Mouse (Mus musculus): ENCODE measurements around the gene Gabbr2. TPM values are rescaled to one million over a fixed set of nuclear protein-coding genes. Genes with fewer than 3 reads are reported as not detected.
A peak's percentile ranks its signal among the peaks of the same experiment; 100 is the strongest.

The Gabbr2 gene
- polyA plus RNA-seq, 1 experiment from 2014 or later, result 0.17 TPM

GRCm38 (mm10) chr4:46696467-46696866 lies 295.2 kb downstream of the Gabbr2 start:
- ATAC-seq, result no peak
- WGBS, result 81% methylated on average over 6 of the region's 6 CpGs

GRCm38 (mm10) chr4:46690565-46690964 lies 301.1 kb downstream of the Gabbr2 start:
- H3K4me3 ChIP-seq (ENCODE audit: low read length), result no peak overlapping the region
- ATAC-seq, result no peak
- no peaks in the 10 kb centered on the region for H3K36me3 ChIP-seq (ENCODE audit: control insufficient read depth, insufficient read depth, low read length)
- no peaks in the 10 kb centered on the region for H3K4me1 ChIP-seq (ENCODE audit: control insufficient read depth, insufficient read depth, low read length)
- H3K4me2 ChIP-seq (ENCODE audit: low read depth, low read length), result no peak overlapping the region
- no peaks in the 10 kb centered on the region for H3K9me3 ChIP-seq (ENCODE audit: control insufficient read depth, low read length)
- H3K27ac ChIP-seq (ENCODE audit: low read length), result no peak overlapping the region
- no peaks in the 10 kb centered on the region for H3K27me3 ChIP-seq (replicated peaks; ENCODE audit: control insufficient read depth, insufficient read depth, low read length)
- 82% methylated on average over 8 of the region's 8 CpGs for WGBS
- H3K9ac ChIP-seq (ENCODE audit: low read depth, low read length), result no peak overlapping the region

More at GRCm38 (mm10) chr4:46696467-46696866, 295.2 kb downstream of the Gabbr2 start:
- Histone ChIP-seq H3K9ac (ENCODE audit: low read depth, low read length) (no peak overlapping the region), H3K27ac (ENCODE audit: low read length) (no peak overlapping the region), H3K4me1 (ENCODE audit: control insufficient read depth, insufficient read depth, low read length) (no peaks in the 10 kb centered on the region), H3K27me3 (replicated peaks; ENCODE audit: control insufficient read depth, insufficient read depth, low read length) (no peaks in the 10 kb centered on the region), H3K9me3 (ENCODE audit: control insufficient read depth, low read length) (no peaks in the 10 kb centered on the region), H3K4me3 (ENCODE audit: low read length) (no peak overlapping the region), H3K4me2 (ENCODE audit: low read depth, low read length) (no peak overlapping the region), H3K36me3 (ENCODE audit: control insufficient read depth, insufficient read depth, low read length) (no peaks in the 10 kb centered on the region)

- WGBS, result 85% methylated on average over 8 of the region's 8 CpGs
- H3K4me3 ChIP-seq (ENCODE audit: low read length), result no peak overlapping the region
These were observed 301.7 kb downstream of the Gabbr2 start for GRCm38 (mm10) chr4:46690023-46690420.

GRCm38 (mm10) chr4:46689397-46690022 lies 302.2 kb downstream of the Gabbr2 start:
- no peak overlapping the region for H3K9ac ChIP-seq (ENCODE audit: low read depth, low read length)
- no peak overlapping the region for H3K4me3 ChIP-seq (ENCODE audit: low read length)
- H3K4me1 ChIP-seq (ENCODE audit: control insufficient read depth, insufficient read depth, low read length), result no peaks in the 10 kb centered on the region
- no peaks in the 10 kb centered on the region for H3K27me3 ChIP-seq (replicated peaks; ENCODE audit: control insufficient read depth, insufficient read depth, low read length)
- H3K27ac ChIP-seq (ENCODE audit: low read length), result no peak overlapping the region
- WGBS, result 45% methylated on average over 15 of the region's 15 CpGs
- no peak overlapping the region for H3K4me2 ChIP-seq (ENCODE audit: low read depth, low read length)
- peak; percentile 50; the same call in 1 of the 2 replicates for ATAC-seq
- H3K9me3 ChIP-seq (ENCODE audit: control insufficient read depth, low read length), result no peaks in the 10 kb centered on the region
- H3K36me3 ChIP-seq (ENCODE audit: control insufficient read depth, insufficient read depth, low read length), result no peaks in the 10 kb centered on the region

More at GRCm38 (mm10) chr4:46690023-46690420, 301.7 kb downstream of the Gabbr2 start:
- ATAC-seq, result no peak
- no peaks in the 10 kb centered on the region for H3K4me1 ChIP-seq (ENCODE audit: control insufficient read depth, insufficient read depth, low read length)
- no peaks in the 10 kb centered on the region for H3K9me3 ChIP-seq (ENCODE audit: control insufficient read depth, low read length)
- H3K36me3 ChIP-seq (ENCODE audit: control insufficient read depth, insufficient read depth, low read length), result no peaks in the 10 kb centered on the region
- no peak overlapping the region for H3K9ac ChIP-seq (ENCODE audit: low read depth, low read length)
- no peaks in the 10 kb centered on the region for H3K27me3 ChIP-seq (replicated peaks; ENCODE audit: control insufficient read depth, insufficient read depth, low read length)
- no peak overlapping the region for H3K27ac ChIP-seq (ENCODE audit: low read length)
- H3K4me2 ChIP-seq (ENCODE audit: low read depth, low read length), result no peak overlapping the region

GRCm38 (mm10) chr4:46688213-46688832 lies 303.4 kb downstream of the Gabbr2 start:
- no peak overlapping the region for H3K4me2 ChIP-seq (ENCODE audit: low read depth, low read length)
- no peak overlapping the region for H3K9ac ChIP-seq (ENCODE audit: low read depth, low read length)
- H3K4me3 ChIP-seq (ENCODE audit: low read length), result no peak overlapping the region
- no peaks in the 10 kb centered on the region for H3K4me1 ChIP-seq (ENCODE audit: control insufficient read depth, insufficient read depth, low read length)
- H3K27me3 ChIP-seq (replicated peaks; ENCODE audit: control insufficient read depth, insufficient read depth, low read length), result no peaks in the 10 kb centered on the region
- ATAC-seq, result no peak
- WGBS, result 78% methylated on average over 14 of the region's 14 CpGs
- H3K27ac ChIP-seq (ENCODE audit: low read length), result no peak overlapping the region
- H3K36me3 ChIP-seq (ENCODE audit: control insufficient read depth, insufficient read depth, low read length), result no peaks in the 10 kb centered on the region
- no peaks in the 10 kb centered on the region for H3K9me3 ChIP-seq (ENCODE audit: control insufficient read depth, low read length)

- no peaks in the 10 kb centered on the region for H3K4me1 ChIP-seq (ENCODE audit: control insufficient read depth, insufficient read depth, low read length)
- H3K4me2 ChIP-seq (ENCODE audit: low read depth, low read length), result no peak overlapping the region
- H3K9me3 ChIP-seq (ENCODE audit: control insufficient read depth, low read length), result no peaks in the 10 kb centered on the region
- no peaks in the 10 kb centered on the region for H3K36me3 ChIP-seq (ENCODE audit: control insufficient read depth, insufficient read depth, low read length)
- H3K9ac ChIP-seq (ENCODE audit: low read depth, low read length), result no peak overlapping the region
- no peak overlapping the region for H3K27ac ChIP-seq (ENCODE audit: low read length)
- no peaks in the 10 kb centered on the region for H3K27me3 ChIP-seq (replicated peaks; ENCODE audit: control insufficient read depth, insufficient read depth, low read length)
- no peak for ATAC-seq
- H3K4me3 ChIP-seq (ENCODE audit: low read length), result no peak overlapping the region
- WGBS, result 56% methylated on average over 6 of the region's 6 CpGs
These were observed 307.5 kb downstream of the Gabbr2 start for GRCm38 (mm10) chr4:46684160-46684559.

GRCm38 (mm10) chr4:46676646-46677045 lies 315.0 kb downstream of the Gabbr2 start:
- H3K4me1 ChIP-seq (ENCODE audit: control insufficient read depth, insufficient read depth, low read length), result no peaks in the 10 kb centered on the region
- no peaks in the 10 kb centered on the region for H3K36me3 ChIP-seq (ENCODE audit: control insufficient read depth, insufficient read depth, low read length)
- no peaks in the 10 kb centered on the region for H3K27me3 ChIP-seq (replicated peaks; ENCODE audit: control insufficient read depth, insufficient read depth, low read length)
- WGBS, result 38% methylated on average over 3 of the region's 3 CpGs
- no peak for ATAC-seq
- H3K27ac ChIP-seq (ENCODE audit: low read length), result no peak overlapping the region
- H3K9me3 ChIP-seq (ENCODE audit: control insufficient read depth, low read length), result no peaks in the 10 kb centered on the region
- no peak overlapping the region for H3K9ac ChIP-seq (ENCODE audit: low read depth, low read length)
- no peak overlapping the region for H3K4me3 ChIP-seq (ENCODE audit: low read length)
- H3K4me2 ChIP-seq (ENCODE audit: low read depth, low read length), result no peak overlapping the region

GRCm38 (mm10) chr4:46675992-46676391 lies 315.7 kb downstream of the Gabbr2 start:
- WGBS, result 54% methylated on average over 4 of the region's 4 CpGs
- no peak overlapping the region for H3K4me3 ChIP-seq (ENCODE audit: low read length)
- H3K27ac ChIP-seq (ENCODE audit: low read length), result no peak overlapping the region
- no peaks in the 10 kb centered on the region for H3K4me1 ChIP-seq (ENCODE audit: control insufficient read depth, insufficient read depth, low read length)
- no peak for ATAC-seq
- H3K4me2 ChIP-seq (ENCODE audit: low read depth, low read length), result no peak overlapping the region
- no peaks in the 10 kb centered on the region for H3K36me3 ChIP-seq (ENCODE audit: control insufficient read depth, insufficient read depth, low read length)
- no peak overlapping the region for H3K9ac ChIP-seq (ENCODE audit: low read depth, low read length)
- H3K27me3 ChIP-seq (replicated peaks; ENCODE audit: control insufficient read depth, insufficient read depth, low read length), result no peaks in the 10 kb centered on the region
- no peaks in the 10 kb centered on the region for H3K9me3 ChIP-seq (ENCODE audit: control insufficient read depth, low read length)

- no peak overlapping the region for H3K9ac ChIP-seq (ENCODE audit: low read depth, low read length)
- no peak overlapping the region for H3K4me3 ChIP-seq (ENCODE audit: low read length)
- no peaks in the 10 kb centered on the region for H3K9me3 ChIP-seq (ENCODE audit: control insufficient read depth, low read length)
- H3K27ac ChIP-seq (ENCODE audit: low read length), result no peak overlapping the region
- no peaks in the 10 kb centered on the region for H3K27me3 ChIP-seq (replicated peaks; ENCODE audit: control insufficient read depth, insufficient read depth, low read length)
- no peaks in the 10 kb centered on the region for H3K36me3 ChIP-seq (ENCODE audit: control insufficient read depth, insufficient read depth, low read length)
- no peaks in the 10 kb centered on the region for H3K4me1 ChIP-seq (ENCODE audit: control insufficient read depth, insufficient read depth, low read length)
- no peak for ATAC-seq
- no peak overlapping the region for H3K4me2 ChIP-seq (ENCODE audit: low read depth, low read length)
- WGBS, result 76% methylated on average over 11 of the region's 11 CpGs
These were observed 316.3 kb downstream of the Gabbr2 start for GRCm38 (mm10) chr4:46675272-46675785.
